Mouse (Mus musculus): ENCODE results near the gene Cdkal1. TPM values are rescaled to one million over a fixed set of nuclear protein-coding genes. Genes with fewer than 3 reads are reported as not detected.

The Cdkal1 gene
- polyA plus RNA-seq, 1 experiment from 2014 or later: 29.0 TPM

GRCm38 (mm10) chr13:29838409-29839047, 16.9 kb downstream of the Cdkal1 start:
- ATAC-seq (ENCODE audit: low FRiP score) (0 out of 2 replicates have a peak, but pooled peaks have one; percentile 55), DNase-seq (ENCODE audit: low spot score) (peak; percentile 57)
- Histone ChIP-seq H3K9ac (ENCODE audit: low read depth, low read length) (no peak overlapping the region), H3K36me3 (ENCODE audit: control insufficient read depth, insufficient read depth, low read length) (no peaks in the 10 kb centered on the region), H3K27me3 (ENCODE audit: control insufficient read depth, insufficient read depth, low read length) (no peaks in the 10 kb centered on the region), H3K4me2 (replicated peaks; ENCODE audit: low read depth, low read length) (no peak overlapping the region), H3K4me1 (replicated peaks; ENCODE audit: control insufficient read depth, insufficient read depth, low read length) (no peaks in the 10 kb centered on the region), H3K4me3 (ENCODE audit: low read depth, low read length) (no peak overlapping the region), H3K9me3 (ENCODE audit: control insufficient read depth, low read length) (no peaks in the 10 kb centered on the region), H3K27ac (ENCODE audit: low read depth, low read length) (no peak overlapping the region)
- 57% methylated on average over 5 of the region's 5 CpGs for WGBS

- 50% methylated on average over 4 of the region's 4 CpGs for WGBS
Measured at GRCm38 (mm10) chr13:29835170-29835569, 20.3 kb downstream of the Cdkal1 start.

GRCm38 (mm10) chr13:29833751-29834150, 21.7 kb downstream of the Cdkal1 start:
- H3K27me3 ChIP-seq (ENCODE audit: control insufficient read depth, insufficient read depth, low read length): no peaks in the 10 kb centered on the region
- WGBS: 69% methylated on average over 8 of the region's 8 CpGs
- no peaks in the 10 kb centered on the region for H3K4me1 ChIP-seq (replicated peaks; ENCODE audit: control insufficient read depth, insufficient read depth, low read length)
- no peak overlapping the region for H3K4me3 ChIP-seq (ENCODE audit: low read depth, low read length)
- no peaks in the 10 kb centered on the region for H3K9me3 ChIP-seq (ENCODE audit: control insufficient read depth, low read length)
- H3K36me3 ChIP-seq (ENCODE audit: control insufficient read depth, insufficient read depth, low read length): no peaks in the 10 kb centered on the region
- no peak for ATAC-seq (ENCODE audit: low FRiP score)
- no peak for DNase-seq (ENCODE audit: low spot score)
- no peak overlapping the region for H3K4me2 ChIP-seq (replicated peaks; ENCODE audit: low read depth, low read length)
- no peak overlapping the region for H3K9ac ChIP-seq (ENCODE audit: low read depth, low read length)
- peak overlapping the region; percentile 2; the same call in 1 of the 2 replicates for H3K27ac ChIP-seq (ENCODE audit: low read depth, low read length)

More at GRCm38 (mm10) chr13:29835170-29835569, 20.3 kb downstream of the Cdkal1 start:
- Histone ChIP-seq H3K4me1 (replicated peaks; ENCODE audit: control insufficient read depth, insufficient read depth, low read length) (no peaks in the 10 kb centered on the region), H3K9me3 (ENCODE audit: control insufficient read depth, low read length) (no peaks in the 10 kb centered on the region), H3K4me3 (ENCODE audit: low read depth, low read length) (no peak overlapping the region), H3K9ac (ENCODE audit: low read depth, low read length) (no peak overlapping the region), H3K36me3 (ENCODE audit: control insufficient read depth, insufficient read depth, low read length) (no peaks in the 10 kb centered on the region), H3K27me3 (ENCODE audit: control insufficient read depth, insufficient read depth, low read length) (no peaks in the 10 kb centered on the region), H3K27ac (ENCODE audit: low read depth, low read length) (no peak overlapping the region), H3K4me2 (replicated peaks; ENCODE audit: low read depth, low read length) (no peak overlapping the region)
- DNase-seq (ENCODE audit: low spot score) (peak; percentile 65), ATAC-seq (ENCODE audit: low FRiP score) (no peak)

GRCm38 (mm10) chr13:29831126-29831525, 24.3 kb downstream of the Cdkal1 start:
- ATAC-seq (ENCODE audit: low FRiP score): no peak
- DNase-seq (ENCODE audit: low spot score): no peak
- H3K4me2 ChIP-seq (replicated peaks; ENCODE audit: low read depth, low read length): no peak overlapping the region

GRCm38 (mm10) chr13:29828032-29828431, 27.4 kb downstream of the Cdkal1 start:
- Histone ChIP-seq H3K4me1 (replicated peaks; ENCODE audit: control insufficient read depth, insufficient read depth, low read length) (no peaks in the 10 kb centered on the region), H3K27ac (ENCODE audit: low read depth, low read length) (no peak overlapping the region), H3K9ac (ENCODE audit: low read depth, low read length) (no peak overlapping the region), H3K36me3 (ENCODE audit: control insufficient read depth, insufficient read depth, low read length) (no peaks in the 10 kb centered on the region), H3K9me3 (ENCODE audit: control insufficient read depth, low read length) (no peaks in the 10 kb centered on the region), H3K4me3 (ENCODE audit: low read depth, low read length) (no peak overlapping the region), H3K4me2 (replicated peaks; ENCODE audit: low read depth, low read length) (no peak overlapping the region), H3K27me3 (ENCODE audit: control insufficient read depth, insufficient read depth, low read length) (no peaks in the 10 kb centered on the region)
- peak; percentile 44 for DNase-seq (ENCODE audit: low spot score)
- ATAC-seq (ENCODE audit: low FRiP score): peak; percentile 53; the same call in 1 of the 2 replicates
- 3% methylated on average over 1 of the region's 1 CpGs for WGBS

More at GRCm38 (mm10) chr13:29831126-29831525, 24.3 kb downstream of the Cdkal1 start:
- Histone ChIP-seq H3K27ac (ENCODE audit: low read depth, low read length) (no peak overlapping the region), H3K9ac (ENCODE audit: low read depth, low read length) (no peak overlapping the region), H3K4me1 (replicated peaks; ENCODE audit: control insufficient read depth, insufficient read depth, low read length) (no peaks in the 10 kb centered on the region), H3K36me3 (ENCODE audit: control insufficient read depth, insufficient read depth, low read length) (no peaks in the 10 kb centered on the region), H3K9me3 (ENCODE audit: control insufficient read depth, low read length) (no peaks in the 10 kb centered on the region), H3K27me3 (ENCODE audit: control insufficient read depth, insufficient read depth, low read length) (no peaks in the 10 kb centered on the region), H3K4me3 (ENCODE audit: low read depth, low read length) (no peak overlapping the region)
- WGBS: 91% methylated on average over 4 of the region's 4 CpGs

- Histone ChIP-seq H3K27me3 (ENCODE audit: control insufficient read depth, insufficient read depth, low read length) (no peaks in the 10 kb centered on the region), H3K4me2 (replicated peaks; ENCODE audit: low read depth, low read length) (no peak overlapping the region), H3K27ac (ENCODE audit: low read depth, low read length) (no peak overlapping the region), H3K4me3 (ENCODE audit: low read depth, low read length) (no peak overlapping the region), H3K4me1 (replicated peaks; ENCODE audit: control insufficient read depth, insufficient read depth, low read length) (no peaks in the 10 kb centered on the region), H3K9me3 (ENCODE audit: control insufficient read depth, low read length) (no peaks in the 10 kb centered on the region), H3K9ac (ENCODE audit: low read depth, low read length) (no peak overlapping the region), H3K36me3 (ENCODE audit: control insufficient read depth, insufficient read depth, low read length) (no peaks in the 10 kb centered on the region)
- WGBS: 60% methylated on average over 2 of the region's 2 CpGs
- ATAC-seq (ENCODE audit: low FRiP score): no peak
- no peak for DNase-seq (ENCODE audit: low spot score)
Measured at GRCm38 (mm10) chr13:29826469-29826868, 29.0 kb downstream of the Cdkal1 start.

- Histone ChIP-seq H3K27me3 (ENCODE audit: control insufficient read depth, insufficient read depth, low read length) (no peaks in the 10 kb centered on the region), H3K4me1 (replicated peaks; ENCODE audit: control insufficient read depth, insufficient read depth, low read length) (no peaks in the 10 kb centered on the region), H3K4me2 (replicated peaks; ENCODE audit: low read depth, low read length) (no peak overlapping the region), H3K9me3 (ENCODE audit: control insufficient read depth, low read length) (no peaks in the 10 kb centered on the region), H3K36me3 (ENCODE audit: control insufficient read depth, insufficient read depth, low read length) (no peaks in the 10 kb centered on the region), H3K9ac (ENCODE audit: low read depth, low read length) (no peak overlapping the region), H3K4me3 (ENCODE audit: low read depth, low read length) (no peak overlapping the region), H3K27ac (ENCODE audit: low read depth, low read length) (no peak overlapping the region)
- ATAC-seq (ENCODE audit: low FRiP score) (no peak), DNase-seq (ENCODE audit: low spot score) (no peak)
Measured at GRCm38 (mm10) chr13:29826041-29826440, 29.4 kb downstream of the Cdkal1 start.

GRCm38 (mm10) chr13:29824797-29825196, 30.7 kb downstream of the Cdkal1 start:
- no peak for DNase-seq (ENCODE audit: low spot score)
- no peak for ATAC-seq (ENCODE audit: low FRiP score)
- Histone ChIP-seq H3K9me3 (ENCODE audit: control insufficient read depth, low read length) (no peaks in the 10 kb centered on the region), H3K4me1 (replicated peaks; ENCODE audit: control insufficient read depth, insufficient read depth, low read length) (no peaks in the 10 kb centered on the region), H3K4me3 (ENCODE audit: low read depth, low read length) (no peak overlapping the region), H3K27me3 (ENCODE audit: control insufficient read depth, insufficient read depth, low read length) (no peaks in the 10 kb centered on the region), H3K27ac (ENCODE audit: low read depth, low read length) (0 out of 2 replicates have a peak overlapping the region, but pooled peaks have one; percentile 12), H3K9ac (ENCODE audit: low read depth, low read length) (no peak overlapping the region), H3K4me2 (replicated peaks; ENCODE audit: low read depth, low read length) (no peak overlapping the region), H3K36me3 (ENCODE audit: control insufficient read depth, insufficient read depth, low read length) (no peaks in the 10 kb centered on the region)
- WGBS: 81% methylated on average over 4 of the region's 4 CpGs

- DNase-seq (ENCODE audit: low spot score) (no peak), ATAC-seq (ENCODE audit: low FRiP score) (no peak)
- Histone ChIP-seq H3K4me1 (replicated peaks; ENCODE audit: control insufficient read depth, insufficient read depth, low read length) (no peaks in the 10 kb centered on the region), H3K9me3 (ENCODE audit: control insufficient read depth, low read length) (no peaks in the 10 kb centered on the region), H3K4me3 (ENCODE audit: low read depth, low read length) (no peak overlapping the region), H3K36me3 (ENCODE audit: control insufficient read depth, insufficient read depth, low read length) (no peaks in the 10 kb centered on the region), H3K27ac (ENCODE audit: low read depth, low read length) (no peak overlapping the region), H3K9ac (ENCODE audit: low read depth, low read length) (no peak overlapping the region), H3K27me3 (ENCODE audit: control insufficient read depth, insufficient read depth, low read length) (no peaks in the 10 kb centered on the region), H3K4me2 (replicated peaks; ENCODE audit: low read depth, low read length) (no peak overlapping the region)
- 84% methylated on average over 8 of the region's 8 CpGs for WGBS
Measured at GRCm38 (mm10) chr13:29824326-29824725, 31.1 kb downstream of the Cdkal1 start.

Measured in hindbrain, embryonic 11.5 days (tissue).